Mouse (Mus musculus) MEL (cell line): ENCODE measurements around the gene Tnnc2. TPM values are rescaled to one million over a fixed set of nuclear protein-coding genes. Genes with fewer than 3 reads are reported as not detected.
A peak's percentile ranks its signal among the peaks of the same experiment; 100 is the strongest.

ENCODE experiments used
- DNase-seq: peaks from one replicate; pipeline ENCODE4 v3.0.0; 2011; ENCODE audit warnings: low read depth, low spot score
- H3K27ac ChIP-seq: 2 replicates; pipeline ENCODE4 v1.5.1; 2012; ENCODE audit warnings: low read depth, mild to moderate bottlenecking, control low read depth, low read length, moderate library complexity; ENCODE audit not compliant: control insufficient read depth
- H3K27me3 ChIP-seq, 2 experiments: fragments of 150-350 bp in 1 of 2; sonication (generic) in 1 of 2; 2 replicates each; pipeline ENCODE4 v1.6.1; 2012; ENCODE audit warnings: low read length in 2 of 2, mild to moderate bottlenecking in 2 of 2, improper control_type of control experiment in 1 of 2, moderate library complexity in 1 of 2; ENCODE audit not compliant: insufficient read depth in 2 of 2, control insufficient read depth in 1 of 2
- H3K36me3 ChIP-seq, 2 experiments: 2 replicates each; pipeline ENCODE4 v1.6.1; 2012 to 2014; ENCODE audit warnings: low read length in 2 of 2, improper control_type of control experiment in 1 of 2, inconsistent platforms in 1 of 2, mild to moderate bottlenecking in 1 of 2; ENCODE audit not compliant: insufficient read depth in 2 of 2, control insufficient read depth in 1 of 2
- H3K4me1 ChIP-seq, 2 experiments: fragments of 150-350 bp in 1 of 2; sonication (generic) in 1 of 2; 2 replicates each; pipeline ENCODE4 v1.6.1; 2012; ENCODE audit warnings: low read length in 2 of 2, improper control_type of control experiment in 1 of 2, mild to moderate bottlenecking in 1 of 2; ENCODE audit not compliant: insufficient read depth in 2 of 2, control insufficient read depth in 1 of 2
- H3K4me3 ChIP-seq, 2 experiments: fragments of 150-350 bp in 1 of 2; sonication (generic) in 1 of 2; 2 replicates each; pipeline ENCODE4 v1.5.1; 2012; ENCODE audit warnings: low read depth in 2 of 2, low read length in 2 of 2, mild to moderate bottlenecking in 2 of 2, moderate library complexity in 2 of 2, control low read depth in 1 of 2, improper control_type of control experiment in 1 of 2; ENCODE audit not compliant: control insufficient read depth in 1 of 2, insufficient read depth in 1 of 2
- H3K79me2 ChIP-seq: 2 replicates; pipeline ENCODE4 v1.6.1; 2012; ENCODE audit warnings: mild to moderate bottlenecking, low read length, moderate library complexity; ENCODE audit not compliant: control insufficient read depth, poor library complexity, insufficient read depth
- H3K9ac ChIP-seq: 2 replicates; pipeline ENCODE4 v1.6.1; 2012; ENCODE audit warnings: low read depth, mild to moderate bottlenecking, control low read depth, low read length, moderate library complexity; ENCODE audit not compliant: control insufficient read depth, poor library complexity, severe bottlenecking
- H3K9me3 ChIP-seq: fragments of 150-350 bp; sonication (generic); replicated peaks from 2 replicates; pipeline ENCODE4 v1.6.1; 2012; ENCODE audit warnings: mild to moderate bottlenecking, low read length, improper control_type of control experiment, moderate library complexity; ENCODE audit not compliant: insufficient read depth
- GATA1 ChIP-seq: IDR thresholded peaks from 2 replicates; pipeline ENCODE4 v1.6.1; 2011; ENCODE audit warnings: low read depth, low read length, improper control_type of control experiment
- KAT2A ChIP-seq: conservative IDR thresholded peaks from 2 replicates; pipeline ENCODE4 v1.6.1; 2012; ENCODE audit warnings: low read depth, low read length, improper control_type of control experiment, inconsistent platforms
- polyA plus RNA-seq, 2 experiments: library from polyadenylated mRNA; stranded (reverse) in 1 of 2; unstranded in 1 of 2; fragments of >175 nt in 1 of 2; fragments of >200 nt in 1 of 2; gene quantifications; 2 replicates each; pipeline versions ENCODE4 v1.2.1 to v1.2.4; 2012; ENCODE audit warnings: low replicate concordance in 2 of 2, low read depth in 1 of 2; ENCODE audit not compliant: insufficient read length in 2 of 2, insufficient read depth in 1 of 2, missing spikeins in 1 of 2
- total RNA-seq: library from RNA; depleted of rRNA; stranded (reverse); fragments of 300-350 nt; gene quantifications from 2 replicates; pipeline ENCODE4 v1.2.3, GENCODE M21; 2012; rRNA removed

Tnnc2 gene
- total and polyA plus RNA-seq, 3 experiments = not detected

DNA sequence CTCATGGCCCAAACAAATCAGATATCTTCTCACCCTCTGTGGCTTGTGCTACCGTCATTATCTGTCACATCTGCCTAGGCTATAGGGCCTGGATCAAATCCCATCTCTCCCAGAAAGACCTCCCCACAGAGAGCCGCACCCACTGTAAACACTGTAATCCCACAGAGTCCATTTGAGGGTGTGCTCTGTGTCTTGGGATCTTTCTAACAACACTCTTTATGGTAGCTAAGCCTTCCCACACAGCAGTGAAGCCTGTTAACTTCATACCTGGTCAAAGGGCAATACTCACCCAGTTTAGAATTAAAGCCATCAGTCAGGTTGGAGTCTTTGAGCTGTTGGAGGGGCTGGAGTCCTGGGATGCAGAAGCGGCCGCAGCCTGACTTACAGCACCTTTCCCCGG lies 48.0 kb downstream of the Tnnc2 start:
- no peak overlapping the region for H3K9ac ChIP-seq
- H3K79me2 ChIP-seq = no peaks in the 10 kb centered on the region
- no peak overlapping the region for H3K4me3 ChIP-seq
- H3K9me3 ChIP-seq = no peaks in the 10 kb centered on the region
- no peak for TF ChIP-seq KAT2A
- TF ChIP-seq GATA1 = 0 out of 2 replicates have a peak, but pooled peaks have one; percentile 5
- H3K4me1 ChIP-seq = 0 out of 4 replicates have a peak, but pooled peaks cover 0 to 2% of the 10 kb centered on the region in 2 experiments
- H3K36me3 ChIP-seq = no peaks in the 10 kb centered on the region
- peaks cover 1 to 11% of the 10 kb centered on the region in 2 experiments; a peak in 2 of 4 replicates for H3K27me3 ChIP-seq
- no peak for DNase-seq
- no peak overlapping the region for H3K27ac ChIP-seq

Other genes starting within 250 kb of the Tnnc2 start
- gene Wfdc2, start 217.6 kb downstream of the Tnnc2 start, total RNA-seq = not detected in 2 replicates
- gene Wfdc2, start 217.6 kb downstream of the Tnnc2 start, polyA plus RNA-seq = not detected
- not detected in 2 replicates for gene Spint3, start 206.5 kb downstream of the Tnnc2 start, total RNA-seq
- not detected for gene Spint3, start 206.5 kb downstream of the Tnnc2 start, polyA plus RNA-seq
- not detected in 2 replicates for gene Wfdc6a, start 194.5 kb downstream of the Tnnc2 start, total RNA-seq
- gene Wfdc6a, start 194.5 kb downstream of the Tnnc2 start, polyA plus RNA-seq = not detected
- not detected in 2 replicates for gene Eppin, start 186.4 kb downstream of the Tnnc2 start, total RNA-seq
- not detected for gene Eppin, start 186.4 kb downstream of the Tnnc2 start, polyA plus RNA-seq
- gene Wfdc6b, start 166.4 kb downstream of the Tnnc2 start, total RNA-seq = not detected in 2 replicates
- gene Wfdc6b, start 166.4 kb downstream of the Tnnc2 start, polyA plus RNA-seq = not detected
- not detected in 2 replicates for gene Wfdc8, start 166.3 kb downstream of the Tnnc2 start, total RNA-seq
- gene Wfdc8, start 166.3 kb downstream of the Tnnc2 start, polyA plus RNA-seq = not detected
- not detected in 2 replicates for gene Wfdc16, start 141.2 kb downstream of the Tnnc2 start, total RNA-seq
- not detected for gene Wfdc16, start 141.2 kb downstream of the Tnnc2 start, polyA plus RNA-seq
- not detected in 2 replicates for gene Wfdc10, start 123.9 kb downstream of the Tnnc2 start, total RNA-seq
- not detected for gene Wfdc10, start 123.9 kb downstream of the Tnnc2 start, polyA plus RNA-seq
- gene Wfdc9, start 123.4 kb downstream of the Tnnc2 start, total RNA-seq = not detected in 2 replicates
- not detected for gene Wfdc9, start 123.4 kb downstream of the Tnnc2 start, polyA plus RNA-seq
- gene Wfdc11, start 105.9 kb downstream of the Tnnc2 start, total RNA-seq = not detected in 2 replicates
- gene Wfdc11, start 105.9 kb downstream of the Tnnc2 start, polyA plus RNA-seq = not detected
- 0.12 TPM in 1 of 2 replicates, not detected in the other for gene Wfdc13, start 94.9 kb downstream of the Tnnc2 start, total RNA-seq
- not detected for gene Wfdc13, start 94.9 kb downstream of the Tnnc2 start, polyA plus RNA-seq
- not detected in 2 replicates for gene Spint4, start 81.5 kb downstream of the Tnnc2 start, total RNA-seq
- not detected for gene Spint4, start 81.5 kb downstream of the Tnnc2 start, polyA plus RNA-seq
- gene Spint5, start 64.7 kb downstream of the Tnnc2 start, total RNA-seq = not detected in 2 replicates
- not detected for gene Spint5, start 64.7 kb downstream of the Tnnc2 start, polyA plus RNA-seq
- 0.20 and 0.31 TPM in 2 replicates for gene Wfdc3, start 34.0 kb downstream of the Tnnc2 start, total RNA-seq
- under 1 TPM in 1 of 2 experiments, not detected in 1; 0.40 TPM for gene Wfdc3, start 34.0 kb downstream of the Tnnc2 start, polyA plus RNA-seq
- 20.6 and 20.9 TPM in 2 replicates for gene Dnttip1, start 34.0 kb downstream of the Tnnc2 start, total RNA-seq
- gene Dnttip1, start 34.0 kb downstream of the Tnnc2 start, polyA plus RNA-seq = 10 to 100 TPM in 1 of 2 experiments, not detected in 1; 59.9 TPM
- 170 and 177 TPM in 2 replicates for gene Ube2c, start 10.1 kb downstream of the Tnnc2 start, total RNA-seq
- 100 to 1,000 TPM; 257 to 365 TPM for gene Ube2c, start 10.1 kb downstream of the Tnnc2 start, polyA plus RNA-seq
- 3.8 and 4.0 TPM in 2 replicates for gene Snx21, start 5.9 kb upstream of the Tnnc2 start, total RNA-seq
- 1 to 10 TPM in 1 of 2 experiments, not detected in 1; 7.7 TPM for gene Snx21, start 5.9 kb upstream of the Tnnc2 start, polyA plus RNA-seq
- 32.2 and 40.3 TPM in 2 replicates for gene Acot8, start 24.9 kb upstream of the Tnnc2 start, total RNA-seq
- 10 to 100 TPM in 1 of 2 experiments, not detected in 1; 30.9 TPM for gene Acot8, start 24.9 kb upstream of the Tnnc2 start, polyA plus RNA-seq
- gene Zswim3, start 25.1 kb upstream of the Tnnc2 start, total RNA-seq = 4.7 and 4.8 TPM in 2 replicates
- 1 to 10 TPM in 1 of 2 experiments, not detected in 1; 5.9 TPM for gene Zswim3, start 25.1 kb upstream of the Tnnc2 start, polyA plus RNA-seq
- 7.1 and 8.2 TPM in 2 replicates for gene Zswim1, start 42.7 kb upstream of the Tnnc2 start, total RNA-seq
- 10 to 100 TPM in 1 of 2 experiments, not detected in 1; 17.4 TPM for gene Zswim1, start 42.7 kb upstream of the Tnnc2 start, polyA plus RNA-seq
- 0.42 and 0.50 TPM in 2 replicates for gene Spata25, start 48.6 kb upstream of the Tnnc2 start, total RNA-seq
- gene Spata25, start 48.6 kb upstream of the Tnnc2 start, polyA plus RNA-seq = under 1 TPM in 1 of 2 experiments, not detected in 1; 0.13 TPM
- gene Ctsa, start 52.9 kb upstream of the Tnnc2 start, total RNA-seq = 46.3 and 50.5 TPM in 2 replicates
- gene Ctsa, start 52.9 kb upstream of the Tnnc2 start, polyA plus RNA-seq = 10 to 100 TPM in 1 of 2 experiments, not detected in 1; 87.7 TPM
- gene Neurl2, start 53.5 kb upstream of the Tnnc2 start, total RNA-seq = 1.6 and 2.0 TPM in 2 replicates
- 1 to 10 TPM in 1 of 2 experiments, not detected in 1; 2.6 TPM for gene Neurl2, start 53.5 kb upstream of the Tnnc2 start, polyA plus RNA-seq
- gene Pltp, start 77.7 kb upstream of the Tnnc2 start, total RNA-seq = 5.2 and 6.8 TPM in 2 replicates
- gene Pltp, start 77.7 kb upstream of the Tnnc2 start, polyA plus RNA-seq = 10 to 100 TPM in 1 of 2 experiments, not detected in 1; 17.1 TPM
- gene Pcif1, start 99.3 kb upstream of the Tnnc2 start, total RNA-seq = 46.8 and 47.6 TPM in 2 replicates
- 100 to 1,000 TPM in 1 of 2 experiments, not detected in 1; 118 TPM for gene Pcif1, start 99.3 kb upstream of the Tnnc2 start, polyA plus RNA-seq
- gene Zfp335, start 131.8 kb upstream of the Tnnc2 start, total RNA-seq = 12.3 and 12.6 TPM in 2 replicates
- gene Zfp335, start 131.8 kb upstream of the Tnnc2 start, polyA plus RNA-seq = 10 to 100 TPM in 1 of 2 experiments, not detected in 1; 24.1 TPM
- gene Mmp9, start 160.8 kb upstream of the Tnnc2 start, total RNA-seq = 0.20 and 0.23 TPM in 2 replicates
- gene Mmp9, start 160.8 kb upstream of the Tnnc2 start, polyA plus RNA-seq = under 1 TPM in 1 of 2 experiments, not detected in 1; 0.19 TPM
- gene Slc12a5, start 180.8 kb upstream of the Tnnc2 start, total RNA-seq = 0.36 and 0.50 TPM in 2 replicates
- gene Slc12a5, start 180.8 kb upstream of the Tnnc2 start, polyA plus RNA-seq = 1 to 10 TPM in 1 of 2 experiments, not detected in 1; 1.3 TPM